Mouse (Mus musculus) kidney, adult 2 months (tissue): ENCODE data around the gene Gabpb2.

Source experiments
- CTCF ChIP-seq: fragments of 200-500 bp; conservative IDR thresholded peaks from 2 replicates; pipeline ENCODE4 v1.5.1; 2011; ENCODE audit warnings: low read depth, mild to moderate bottlenecking, control low read depth, low read length, moderate library complexity, mixed read lengths; ENCODE audit not compliant: insufficient read depth, insufficient read length
- POLR2A ChIP-seq: fragments of 200-500 bp; IDR thresholded peaks from one replicate; pipeline ENCODE4 v1.6.1; 2011; ENCODE audit warnings: low read depth, low read length, control low read depth

DNA sequence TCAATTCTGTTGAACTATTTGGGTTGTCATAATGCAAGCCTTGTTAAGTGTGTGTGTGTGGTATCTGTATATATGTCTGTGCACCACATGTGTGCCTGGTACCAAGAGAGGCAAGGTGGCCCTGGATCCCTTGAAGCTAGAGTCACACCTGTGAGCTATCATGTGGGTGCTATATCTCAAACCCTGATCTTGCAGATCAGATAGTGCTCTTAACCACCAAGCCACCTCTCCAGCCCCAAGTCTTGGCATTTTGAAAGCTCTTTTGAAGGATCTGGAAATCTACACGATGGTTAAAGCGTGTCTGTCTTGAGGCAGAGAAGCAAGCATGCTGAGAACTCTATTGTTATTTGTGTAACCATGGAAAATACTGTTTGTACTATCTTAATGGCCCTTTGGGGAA, 7.1 kb downstream of the Gabpb2 start:
- TF ChIP-seq CTCF (no peak), POLR2A (no peak)
